Mouse (Mus musculus): ENCODE measurements at regions not wholly inside any gene's neighbourhood (a gene's known extent, or its start where the extent isn't known, plus 50 kb on each side); places are given as distances from the start of the nearest gene placed in this dataset.

- no peaks in the 10 kb centered on the region for H3K36me3 ChIP-seq (ENCODE audit: insufficient read depth, low read length)
- no peaks in the 10 kb centered on the region for H3K4me1 ChIP-seq (ENCODE audit: insufficient read depth, low read depth, low read length)
- no peak overlapping the region for H3K27ac ChIP-seq (ENCODE audit: low read length)
- H3K4me2 ChIP-seq (replicated peaks; ENCODE audit: low read depth, low read length), result no peak overlapping the region
- WGBS, result 60% methylated on average over 8 of the region's 8 CpGs
- no peaks in the 10 kb centered on the region for H3K9me3 ChIP-seq (ENCODE audit: low read length)
- H3K4me3 ChIP-seq (ENCODE audit: low read depth, low read length), result no peak overlapping the region
- TF ChIP-seq EP300 (IDR thresholded peaks at IDR 0.05) (no peak), CTCF (IDR thresholded peaks at IDR 0.05) (no peak)
- no peak overlapping the region for H3K9ac ChIP-seq (replicated peaks; ENCODE audit: low read depth)
- ATAC-seq, result no peak; the same call in 1 of the 2 replicates
- DNase-seq (ENCODE audit: low spot score), result no peak
- H3K27me3 ChIP-seq (replicated peaks; ENCODE audit: insufficient read depth, low read length), result no peaks in the 10 kb centered on the region
These were observed 176.8 kb downstream of the Klf5 start for GRCm38 (mm10) chr14:99475271-99475670.

GRCm38 (mm10) chr14:99480325-99481077, 182.0 kb downstream of the Klf5 start:
- no peak for TF ChIP-seq CTCF (IDR thresholded peaks at IDR 0.05)
- no peak for TF ChIP-seq EP300 (IDR thresholded peaks at IDR 0.05)
- Histone ChIP-seq H3K9ac (replicated peaks; ENCODE audit: low read depth) (no peak overlapping the region), H3K27me3 (replicated peaks; ENCODE audit: insufficient read depth, low read length) (no peaks in the 10 kb centered on the region), H3K36me3 (ENCODE audit: insufficient read depth, low read length) (no peaks in the 10 kb centered on the region), H3K27ac (ENCODE audit: low read length) (no peak overlapping the region), H3K4me3 (ENCODE audit: low read depth, low read length) (no peak overlapping the region), H3K9me3 (ENCODE audit: low read length) (no peaks in the 10 kb centered on the region), H3K4me2 (replicated peaks; ENCODE audit: low read depth, low read length) (no peak overlapping the region), H3K4me1 (ENCODE audit: insufficient read depth, low read depth, low read length) (no peaks in the 10 kb centered on the region)
- DNase-seq (ENCODE audit: low spot score) (no peak), ATAC-seq (no peak)
- 64% methylated on average over 10 of the region's 10 CpGs for WGBS

GRCm38 (mm10) chr14:99487981-99488380, 189.5 kb downstream of the Klf5 start:
- TF ChIP-seq EP300 (IDR thresholded peaks at IDR 0.05) (no peak), CTCF (IDR thresholded peaks at IDR 0.05) (no peak)
- 41% methylated on average over 6 of the region's 6 CpGs for WGBS
- Histone ChIP-seq H3K4me2 (replicated peaks; ENCODE audit: low read depth, low read length) (no peak overlapping the region), H3K4me1 (ENCODE audit: insufficient read depth, low read depth, low read length) (no peaks in the 10 kb centered on the region), H3K27me3 (replicated peaks; ENCODE audit: insufficient read depth, low read length) (no peaks in the 10 kb centered on the region), H3K27ac (ENCODE audit: low read length) (no peak overlapping the region), H3K4me3 (ENCODE audit: low read depth, low read length) (no peak overlapping the region), H3K9me3 (ENCODE audit: low read length) (no peaks in the 10 kb centered on the region), H3K9ac (replicated peaks; ENCODE audit: low read depth) (no peak overlapping the region), H3K36me3 (ENCODE audit: insufficient read depth, low read length) (no peaks in the 10 kb centered on the region)
- DNase-seq (ENCODE audit: low spot score), result no peak
- no peak for ATAC-seq

GRCm38 (mm10) chr14:99493197-99493596, 194.7 kb downstream of the Klf5 start:
- WGBS, result 78% methylated on average over 4 of the region's 4 CpGs

GRCm38 (mm10) chr14:99493659-99494058, 195.2 kb downstream of the Klf5 start:
- H3K27ac ChIP-seq (ENCODE audit: low read length), result no peak overlapping the region
- WGBS, result 75% methylated on average over 6 of the region's 6 CpGs
- ATAC-seq (no peak), DNase-seq (ENCODE audit: low spot score) (no peak)
- no peaks in the 10 kb centered on the region for H3K4me1 ChIP-seq (ENCODE audit: insufficient read depth, low read depth, low read length)
- TF ChIP-seq EP300 (IDR thresholded peaks at IDR 0.05), result no peak
- no peak overlapping the region for H3K4me2 ChIP-seq (replicated peaks; ENCODE audit: low read depth, low read length)
- no peak overlapping the region for H3K9ac ChIP-seq (replicated peaks; ENCODE audit: low read depth)
- no peaks in the 10 kb centered on the region for H3K36me3 ChIP-seq (ENCODE audit: insufficient read depth, low read length)
- no peak overlapping the region for H3K4me3 ChIP-seq (ENCODE audit: low read depth, low read length)
- no peaks in the 10 kb centered on the region for H3K9me3 ChIP-seq (ENCODE audit: low read length)
- H3K27me3 ChIP-seq (replicated peaks; ENCODE audit: insufficient read depth, low read length), result no peaks in the 10 kb centered on the region

More at GRCm38 (mm10) chr14:99493197-99493596, 194.7 kb downstream of the Klf5 start:
- H3K4me3 ChIP-seq (ENCODE audit: low read depth, low read length), result no peak overlapping the region
- H3K4me2 ChIP-seq (replicated peaks; ENCODE audit: low read depth, low read length), result no peak overlapping the region
- H3K27me3 ChIP-seq (replicated peaks; ENCODE audit: insufficient read depth, low read length), result no peaks in the 10 kb centered on the region
- ATAC-seq, result no peak
- no peaks in the 10 kb centered on the region for H3K36me3 ChIP-seq (ENCODE audit: insufficient read depth, low read length)
- H3K4me1 ChIP-seq (ENCODE audit: insufficient read depth, low read depth, low read length), result no peaks in the 10 kb centered on the region
- no peak for TF ChIP-seq EP300 (IDR thresholded peaks at IDR 0.05)
- no peak for TF ChIP-seq CTCF (IDR thresholded peaks at IDR 0.05)
- H3K9me3 ChIP-seq (ENCODE audit: low read length), result no peaks in the 10 kb centered on the region
- H3K27ac ChIP-seq (ENCODE audit: low read length), result no peak overlapping the region
- H3K9ac ChIP-seq (replicated peaks; ENCODE audit: low read depth), result no peak overlapping the region
- no peak for DNase-seq (ENCODE audit: low spot score)

- no peaks in the 10 kb centered on the region for H3K9me3 ChIP-seq (ENCODE audit: low read length)
- TF ChIP-seq CTCF (IDR thresholded peaks at IDR 0.05) (no peak), EP300 (IDR thresholded peaks at IDR 0.05) (no peak)
- ATAC-seq, result no peak
- no peaks in the 10 kb centered on the region for H3K27me3 ChIP-seq (replicated peaks; ENCODE audit: insufficient read depth, low read length)
- no peak overlapping the region for H3K4me3 ChIP-seq (ENCODE audit: low read depth, low read length)
- no peaks in the 10 kb centered on the region for H3K36me3 ChIP-seq (ENCODE audit: insufficient read depth, low read length)
- DNase-seq (ENCODE audit: low spot score), result no peak
- no peaks in the 10 kb centered on the region for H3K4me1 ChIP-seq (ENCODE audit: insufficient read depth, low read depth, low read length)
- 70% methylated on average over 7 of the region's 7 CpGs for WGBS
- H3K27ac ChIP-seq (ENCODE audit: low read length), result no peak overlapping the region
- H3K4me2 ChIP-seq (replicated peaks; ENCODE audit: low read depth, low read length), result no peak overlapping the region
- no peak overlapping the region for H3K9ac ChIP-seq (replicated peaks; ENCODE audit: low read depth)
These were observed 201.2 kb downstream of the Klf5 start for GRCm38 (mm10) chr14:99499502-99500266.

Measured in lung, postnatal 0 days (tissue).